Mouse (Mus musculus) kidney, postnatal 0 days (tissue): ENCODE data around the gene Rasgrf2. TPM values are rescaled to one million over a fixed set of nuclear protein-coding genes. Genes with fewer than 3 reads are reported as not detected.

Experiments
- ATAC-seq: fragments of 200-750 bp; cut with Nextera tagmentation; replicated peaks from 2 replicates; pipeline ENCODE4 v1.8.0; 2017; ENCODE audit warnings: low read depth, moderate number of reproducible peaks, moderate TSS enrichment, moderate library complexity; ENCODE audit not compliant: low FRiP score
- DNase-seq: peaks from one replicate; pipeline ENCODE4 v3.0.0-alpha.2; 2016; ENCODE audit warnings: low spot score
- H3K27ac ChIP-seq: fragments of 300-500 bp; sonication (generic); 2 replicates; pipeline ENCODE4 v1.5.1; 2014; ENCODE audit warnings: mild to moderate bottlenecking
- H3K27me3 ChIP-seq: fragments of 300-500 bp; sonication (generic); 2 replicates; pipeline ENCODE4 v1.6.1; 2014; ENCODE audit warnings: low read length, mixed read lengths; ENCODE audit not compliant: insufficient read depth
- H3K36me3 ChIP-seq: fragments of 300-500 bp; sonication (generic); 2 replicates; pipeline ENCODE4 v1.6.1; 2014; ENCODE audit warnings: low read length, mixed read lengths; ENCODE audit not compliant: insufficient read depth
- H3K4me1 ChIP-seq: fragments of 300-500 bp; sonication (generic); replicated peaks from 2 replicates; pipeline ENCODE4 v1.6.1; 2014; ENCODE audit warnings: antibody characterized with exemption, low read length, mixed read lengths; ENCODE audit not compliant: insufficient read depth
- H3K4me2 ChIP-seq: fragments of 300-500 bp; sonication (generic); 2 replicates; pipeline ENCODE4 v1.6.1; 2014; ENCODE audit warnings: mild to moderate bottlenecking, low read length, moderate library complexity, mixed read lengths
- H3K4me3 ChIP-seq: fragments of 300-500 bp; sonication (generic); replicated peaks from 2 replicates; pipeline ENCODE4 v1.5.1; 2014; ENCODE audit warnings: low read depth, low read length
- H3K9ac ChIP-seq: fragments of 300-500 bp; sonication (generic); 2 replicates; pipeline ENCODE4 v1.6.1; 2014; ENCODE audit warnings: low read depth, low read length
- H3K9me3 ChIP-seq: fragments of 300-500 bp; sonication (generic); replicated peaks from 2 replicates; pipeline ENCODE4 v1.6.1; 2016; ENCODE audit warnings: low read length, inconsistent platforms, mixed read lengths
- CTCF ChIP-seq: IDR thresholded peaks from 2 replicates; pipeline ENCODE4 v1.5.1; 2016; ENCODE audit warnings: antibody characterized with exemption, low read depth, mild to moderate bottlenecking, moderate library complexity
- WGBS: fragments of 180-500 bp; shearing (Covaris S2); extraction: QIAGEN DNeasy Blood & Tissue Kit; methylation state at CpG from one replicate; pipeline ENCODE4 v1.1.7; 2014; 5-methylcytosine and 5-hydroxymethylcytosine counted together
- polyA plus RNA-seq: library from polyadenylated mRNA; unstranded; fragments of >200 nt; fragmentation: Nextera tagmentation; extraction: Ambion mirVana; gene quantifications from 2 replicates; pipeline ENCODE4 v1.2.1, GENCODE M21; 2015

The Rasgrf2 gene
- polyA plus RNA-seq, 1 experiment from 2014 or later: 0.82 TPM

- ATAC-seq: no peak
Measured at GRCm38 (mm10) chr13:92053748-92054147, 77.7 kb downstream of the Rasgrf2 start.

GRCm38 (mm10) chr13:92053001-92053400, 78.5 kb downstream of the Rasgrf2 start:
- no peaks in the 10 kb centered on the region for H3K36me3 ChIP-seq
- no peaks in the 10 kb centered on the region for H3K27me3 ChIP-seq
- ATAC-seq (no peak), DNase-seq (no peak)
- H3K27ac ChIP-seq: no peak overlapping the region
- no peak overlapping the region for H3K4me2 ChIP-seq
- no peak overlapping the region for H3K9ac ChIP-seq
- 81% methylated on average over 3 of the region's 3 CpGs for WGBS
- no peak for TF ChIP-seq CTCF
- no peaks in the 10 kb centered on the region for H3K4me1 ChIP-seq
- H3K9me3 ChIP-seq: no peaks in the 10 kb centered on the region
- H3K4me3 ChIP-seq: no peak overlapping the region

More at GRCm38 (mm10) chr13:92053748-92054147, 77.7 kb downstream of the Rasgrf2 start:
- no peak for DNase-seq
- 93% methylated on average over 12 of the region's 12 CpGs for WGBS
- no peaks in the 10 kb centered on the region for H3K27me3 ChIP-seq
- no peaks in the 10 kb centered on the region for H3K4me1 ChIP-seq
- H3K9ac ChIP-seq: no peak overlapping the region
- no peaks in the 10 kb centered on the region for H3K36me3 ChIP-seq
- no peak for TF ChIP-seq CTCF
- H3K4me3 ChIP-seq: no peak overlapping the region
- H3K9me3 ChIP-seq: no peaks in the 10 kb centered on the region
- no peak overlapping the region for H3K27ac ChIP-seq
- no peak overlapping the region for H3K4me2 ChIP-seq

- Histone ChIP-seq H3K4me2 (no peak overlapping the region), H3K4me1 (no peaks in the 10 kb centered on the region), H3K9ac (no peak overlapping the region), H3K4me3 (no peak overlapping the region), H3K27me3 (no peaks in the 10 kb centered on the region), H3K9me3 (no peaks in the 10 kb centered on the region), H3K27ac (no peak overlapping the region), H3K36me3 (no peaks in the 10 kb centered on the region)
- no peak for TF ChIP-seq CTCF
- WGBS: 78% methylated on average over 3 of the region's 3 CpGs
- DNase-seq: no peak
- ATAC-seq: no peak
Measured at GRCm38 (mm10) chr13:92051216-92051615, 80.2 kb downstream of the Rasgrf2 start.

GRCm38 (mm10) chr13:92041584-92042563, 89.6 kb downstream of the Rasgrf2 start:
- Histone ChIP-seq H3K4me2 (no peak overlapping the region), H3K9me3 (no peaks in the 10 kb centered on the region), H3K4me3 (no peak overlapping the region), H3K36me3 (no peaks in the 10 kb centered on the region), H3K4me1 (peaks cover 3% of the 10 kb centered on the region; the same call in 1 of the 2 replicates), H3K27ac (no peak overlapping the region), H3K27me3 (no peaks in the 10 kb centered on the region), H3K9ac (no peak overlapping the region)
- TF ChIP-seq CTCF: no peak
- 42% methylated on average over 8 of the region's 8 CpGs for WGBS
- DNase-seq (peak; percentile 24), ATAC-seq (no peak)

GRCm38 (mm10) chr13:92030364-92031057, 100.9 kb downstream of the Rasgrf2 start:
- no peaks in the 10 kb centered on the region for H3K4me1 ChIP-seq
- ATAC-seq (no peak), DNase-seq (no peak)
- H3K9ac ChIP-seq: no peak overlapping the region
- no peak overlapping the region for H3K4me3 ChIP-seq
- no peak overlapping the region for H3K27ac ChIP-seq
- 88% methylated on average over 24 of the region's 24 CpGs for WGBS
- no peak overlapping the region for H3K4me2 ChIP-seq
- H3K9me3 ChIP-seq: no peaks in the 10 kb centered on the region
- H3K27me3 ChIP-seq: no peaks in the 10 kb centered on the region
- no peaks in the 10 kb centered on the region for H3K36me3 ChIP-seq
- TF ChIP-seq CTCF: no peak

- ATAC-seq (no peak), DNase-seq (no peak)
- 64% methylated on average over 3 of the region's 3 CpGs for WGBS
Measured at GRCm38 (mm10) chr13:92029666-92030065, 101.8 kb downstream of the Rasgrf2 start.

More at GRCm38 (mm10) chr13:92029666-92030065, 101.8 kb downstream of the Rasgrf2 start:
- H3K27ac ChIP-seq: no peak overlapping the region
- TF ChIP-seq CTCF: no peak
- H3K9me3 ChIP-seq: no peaks in the 10 kb centered on the region
- no peak overlapping the region for H3K4me2 ChIP-seq
- no peaks in the 10 kb centered on the region for H3K36me3 ChIP-seq
- H3K9ac ChIP-seq: no peak overlapping the region
- no peaks in the 10 kb centered on the region for H3K4me1 ChIP-seq
- no peaks in the 10 kb centered on the region for H3K27me3 ChIP-seq
- no peak overlapping the region for H3K4me3 ChIP-seq
